In the genomic region with DNA sequence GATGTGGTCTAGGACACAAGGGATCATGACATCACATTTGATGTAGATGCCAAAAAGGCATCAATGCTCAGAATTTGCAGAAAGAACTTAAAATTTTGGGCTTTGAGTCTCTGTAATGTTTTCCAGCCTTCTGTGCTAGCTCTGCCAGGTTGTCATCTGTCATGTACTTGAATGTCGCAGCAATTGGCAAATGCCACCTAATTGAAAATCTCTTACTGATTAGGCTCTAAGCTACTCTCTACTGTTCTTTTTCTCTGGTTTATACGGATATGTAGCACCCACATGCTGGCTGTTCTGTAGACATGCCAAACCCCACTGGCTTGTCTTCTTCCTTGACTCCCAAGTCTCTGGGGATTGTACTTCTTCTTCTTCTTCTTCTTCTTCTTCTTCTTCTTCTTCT, we compare ENCODE assay signal across 13 mouse cellular contexts.
"Had no signal": no experiment of that assay in that cellular context is flagged by ENCODE, and none has a peak within 500 bp of the region (broad histone marks: within the 10 kb centered on the region; RNA-seq: fewer than 3 reads in every experiment).

No protein-coding gene starts in this region.

- DNase-seq: kidney, adult 18-20 months; kidney, adult 9 months; kidney, postnatal 14 days; kidney, postnatal 4 days; liver; lung, adult 18-20 months; lung, postnatal 10 days; lung, postnatal 36 days; retina, postnatal 1 day; right cerebral cortex, postnatal 25 days; spleen, adult 18-20 months; thymus, adult 2 months; thymus, postnatal 14 days had no signal
